Mouse (Mus musculus) thymus, adult 18-20 months (tissue): ENCODE data around the gene Acbd6.
A peak's percentile ranks its signal among the peaks of the same experiment; 100 is the strongest.

Source experiments
- DNase-seq, 2 experiments: peaks; one replicate each; pipeline ENCODE4 v3.0.0; 2022; ENCODE audit warnings: mixed read lengths in 2 of 2

Gene Acbd6

GRCm38 (mm10) chr1:155560678-155561077 is 2.8 kb downstream of the Acbd6 start:
- no peak for DNase-seq

DNA sequence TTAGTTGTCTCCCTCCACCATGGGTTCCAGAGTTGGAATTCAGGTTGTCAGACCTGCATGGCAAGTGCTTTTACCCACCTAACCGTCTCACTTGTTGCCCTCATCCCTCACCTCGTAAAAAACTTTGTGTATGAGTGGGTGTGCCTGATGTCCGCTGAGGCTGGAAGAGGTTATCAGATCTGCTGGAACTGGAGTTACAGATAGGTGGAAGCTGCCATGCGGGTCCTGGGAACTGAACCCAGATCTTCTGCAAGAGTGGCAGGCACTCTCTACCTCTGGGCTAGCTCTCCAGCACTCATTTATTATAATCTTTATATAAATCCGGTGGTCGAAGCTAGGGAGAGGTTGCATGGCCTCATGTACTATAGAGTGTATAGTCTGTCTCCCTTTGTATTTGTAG is 4.3 kb downstream of the Acbd6 start:
- DNase-seq, result no peak

DNA sequence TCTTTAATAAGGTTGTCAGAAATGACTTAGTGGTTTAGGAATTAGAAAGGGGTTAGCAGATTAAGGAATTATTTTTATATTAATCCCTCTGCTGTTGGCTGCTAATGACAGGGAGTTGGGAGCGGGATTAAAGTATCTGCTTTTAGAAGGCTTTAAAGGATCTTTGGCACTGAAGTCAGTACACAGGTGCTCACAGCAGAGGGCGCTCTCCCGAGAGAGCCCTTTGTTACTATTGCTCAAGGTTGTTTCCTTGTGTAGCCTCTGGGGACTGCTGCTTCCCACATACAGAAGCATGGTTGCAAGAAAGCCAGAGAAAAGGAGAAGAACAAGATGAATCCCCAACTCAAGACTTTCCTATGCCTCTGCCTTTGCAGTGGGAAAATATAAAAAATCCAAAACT is 6.8 kb downstream of the Acbd6 start:
- DNase-seq, result no peak

DNA sequence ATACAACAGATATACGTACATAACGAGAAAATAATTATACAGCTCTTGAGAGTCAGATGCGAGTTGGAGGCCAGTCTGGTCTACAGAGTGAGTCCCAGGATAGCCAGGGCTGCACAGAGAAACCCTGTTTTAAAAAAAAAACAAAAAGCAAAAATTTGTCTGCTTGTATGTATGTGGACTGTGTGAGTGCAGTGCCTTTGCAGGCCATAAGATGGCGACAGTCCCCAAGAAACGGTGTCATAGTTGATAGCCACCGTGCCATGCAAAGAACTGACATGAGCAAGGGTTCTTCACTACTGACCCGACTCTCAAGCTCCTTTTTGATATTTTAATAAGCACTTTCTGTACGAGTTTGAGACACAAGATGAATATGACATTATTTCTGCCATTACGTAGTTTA is 10.2 kb downstream of the Acbd6 start:
- DNase-seq, result no peak

DNA sequence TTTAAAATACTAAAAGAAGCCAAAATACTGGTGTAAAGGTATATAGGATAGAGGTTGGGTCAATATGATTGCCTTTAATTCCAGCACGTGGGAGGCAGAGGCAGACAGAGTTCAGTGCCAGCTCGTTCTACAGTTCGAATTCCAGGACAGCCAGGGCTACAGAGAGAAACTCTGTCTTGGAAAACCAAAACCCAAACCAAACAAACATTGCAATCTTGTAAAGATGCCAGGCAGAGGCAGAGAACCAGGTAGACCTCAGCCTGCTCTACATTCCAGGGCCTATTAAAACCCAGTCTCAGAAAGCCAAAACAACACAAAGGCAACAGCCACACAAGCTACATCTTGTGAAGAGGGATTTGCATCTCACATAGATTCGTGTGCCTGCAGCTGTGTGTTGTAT is 11.4 kb downstream of the Acbd6 start:
- DNase-seq, result no peak

DNA sequence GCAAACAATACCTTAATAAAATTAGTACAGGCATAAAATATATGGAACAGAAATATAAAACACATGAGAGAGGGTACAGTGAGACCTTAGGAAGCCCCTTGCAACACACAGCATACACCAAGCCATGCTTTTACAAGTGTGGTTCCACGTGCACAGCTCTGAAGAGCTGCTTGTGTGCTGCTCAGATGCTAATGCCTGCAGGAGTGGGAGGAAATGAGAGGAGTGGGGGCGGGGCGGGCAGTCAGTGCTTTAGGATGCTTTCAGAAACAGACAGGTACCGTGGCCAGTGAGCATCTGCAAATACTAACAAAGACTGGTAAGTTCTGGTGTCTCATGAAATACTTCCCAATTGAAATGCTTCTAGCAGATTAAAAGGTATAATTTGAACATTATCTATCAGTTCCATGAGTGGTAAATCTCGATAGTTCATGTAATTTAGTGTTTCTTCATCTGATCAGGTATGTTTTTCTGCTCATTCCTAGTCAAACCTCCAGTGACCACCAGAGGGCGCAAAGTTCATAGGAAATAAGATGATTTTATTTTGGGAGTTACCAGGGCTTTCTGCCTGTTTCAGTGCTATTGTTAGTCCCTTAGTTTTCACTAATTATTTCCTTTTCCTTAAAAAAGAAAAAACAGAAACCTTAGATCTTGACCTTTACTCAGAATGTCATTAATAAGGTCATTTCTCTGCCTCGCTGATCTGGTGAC is 17.2 kb downstream of the Acbd6 start:
- peak in 1 of 2 experiments; percentile 22 for DNase-seq

DNA sequence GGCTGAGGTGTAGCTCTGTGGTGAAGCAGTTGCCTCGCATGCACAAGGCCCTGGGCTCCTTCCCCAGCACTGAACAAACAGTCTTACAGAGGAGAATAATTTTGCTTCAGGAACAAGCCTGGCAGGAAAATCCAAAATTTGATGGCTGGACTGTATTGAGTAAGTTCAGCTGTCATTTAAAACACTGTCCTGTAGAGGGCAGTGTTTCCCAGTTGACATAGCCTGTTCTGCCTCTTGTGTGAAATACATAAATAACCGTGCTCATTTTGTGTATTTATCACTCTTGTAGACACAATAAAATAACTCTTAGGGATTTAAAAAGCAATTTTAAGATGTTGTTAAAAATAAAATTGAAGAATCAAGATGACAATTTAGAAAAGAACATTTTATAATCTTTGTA is 18.5 kb downstream of the Acbd6 start:
- no peak for DNase-seq

- DNase-seq, result no peak
Observed at GRCm38 (mm10) chr1:155577316-155577715, 19.4 kb downstream of the Acbd6 start.

- no peak for DNase-seq
Observed at GRCm38 (mm10) chr1:155587961-155588360, 30.0 kb downstream of the Acbd6 start.

- DNase-seq, result no peak
Observed at GRCm38 (mm10) chr1:155594141-155594540, 36.2 kb downstream of the Acbd6 start.

DNA sequence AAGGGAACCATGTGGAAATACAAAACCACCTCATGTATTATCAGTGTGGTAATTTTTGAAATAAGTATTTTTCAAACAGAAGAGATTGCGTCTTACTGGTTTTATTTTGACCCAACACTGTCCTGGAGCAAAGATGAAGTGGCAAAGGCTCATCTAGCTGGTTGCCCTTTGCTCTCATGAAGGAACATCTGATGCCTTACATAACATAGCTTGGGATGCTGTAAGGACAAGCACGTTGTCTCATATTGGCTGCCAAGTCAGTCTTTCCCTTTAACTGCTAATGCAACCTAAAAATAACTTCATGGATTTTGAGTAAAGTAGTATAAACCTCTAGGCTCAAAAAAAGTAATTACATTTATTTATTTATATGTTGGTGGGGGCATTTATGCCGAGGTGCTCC is 38.7 kb downstream of the Acbd6 start:
- no peak for DNase-seq

GRCm38 (mm10) chr1:155604706-155605105 is 46.8 kb downstream of the Acbd6 start:
- DNase-seq, result no peak

GRCm38 (mm10) chr1:155605391-155606155 is 47.7 kb downstream of the Acbd6 start:
- DNase-seq, result no peak

- no peak for DNase-seq
Observed at GRCm38 (mm10) chr1:155606156-155606531, 48.2 kb downstream of the Acbd6 start.

DNA sequence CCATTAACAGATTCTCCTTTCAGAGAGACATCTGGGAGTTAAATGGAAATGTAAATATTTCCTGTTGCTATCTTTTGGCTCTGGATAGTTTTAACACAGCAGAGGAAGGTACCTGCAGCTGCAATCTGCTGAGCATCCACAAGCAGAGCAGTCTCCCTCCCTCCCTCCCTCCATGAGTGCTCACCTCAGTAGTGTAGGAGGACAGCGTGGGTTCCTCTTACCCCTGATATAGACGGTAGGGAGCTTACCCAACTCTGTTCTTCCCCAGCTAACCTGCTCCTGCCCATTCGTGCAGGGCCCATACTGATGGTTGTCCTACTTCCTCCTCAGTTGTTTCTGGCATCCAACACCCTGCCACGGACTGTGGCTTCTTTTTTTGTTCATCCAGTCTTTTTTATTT is 50.6 kb downstream of the Acbd6 start:
- no peak for DNase-seq

GRCm38 (mm10) chr1:155614426-155614825 is 56.5 kb downstream of the Acbd6 start:
- no peak for DNase-seq

GRCm38 (mm10) chr1:155621075-155621474 is 63.2 kb downstream of the Acbd6 start:
- no peak for DNase-seq

- DNase-seq, result no peak
Observed at GRCm38 (mm10) chr1:155623192-155623591, 65.3 kb downstream of the Acbd6 start.

DNA sequence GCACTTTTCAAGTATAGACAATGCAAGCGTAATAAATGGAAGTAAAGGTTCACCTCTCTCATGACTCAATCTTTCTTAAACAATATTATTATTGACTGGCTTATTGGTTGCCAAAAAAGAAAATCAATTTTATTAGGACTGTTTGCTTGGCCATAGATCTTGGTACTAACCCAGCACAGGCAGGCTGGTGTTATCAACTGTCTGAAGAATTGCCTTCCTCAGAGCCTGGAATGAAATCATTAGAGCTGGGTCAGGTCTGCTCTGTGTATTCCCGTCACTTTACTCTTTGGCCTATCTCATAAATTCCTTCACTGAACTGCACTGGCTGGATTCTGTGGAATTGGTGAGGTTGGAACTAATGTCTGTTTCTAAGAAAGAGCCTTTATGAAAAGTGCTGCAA is 69.8 kb downstream of the Acbd6 start:
- no peak for DNase-seq

GRCm38 (mm10) chr1:155636648-155637047 is 78.7 kb downstream of the Acbd6 start:
- DNase-seq, result no peak

DNA sequence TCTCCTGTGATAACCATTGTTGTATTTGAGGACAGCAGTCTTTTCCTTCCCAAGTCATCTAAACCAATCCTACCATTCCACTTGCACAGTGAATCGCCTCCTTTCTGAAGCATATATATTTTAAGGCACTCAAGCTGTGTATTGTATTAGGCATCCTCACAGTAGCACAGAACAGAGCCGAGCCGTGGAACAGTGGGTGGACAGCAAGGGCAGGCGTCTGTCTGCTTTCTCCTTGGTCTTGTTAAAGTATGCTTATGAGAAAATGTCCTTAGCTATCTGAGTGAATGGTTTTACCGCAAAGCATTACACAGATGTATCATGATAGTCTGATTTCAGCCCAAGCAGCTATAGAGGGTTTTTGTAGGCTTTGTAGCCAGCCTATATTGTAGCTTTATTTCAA is 87.9 kb downstream of the Acbd6 start:
- no peak for DNase-seq

- DNase-seq, result no peak
Observed at GRCm38 (mm10) chr1:155646345-155647307, 88.7 kb downstream of the Acbd6 start.

GRCm38 (mm10) chr1:155650121-155650846 is 92.4 kb downstream of the Acbd6 start:
- no peak for DNase-seq
